Mouse (Mus musculus): ENCODE results near the gene Rbm48.

GRCm38 (mm10) chr5:3577939-3578338 lies 18.4 kb downstream of the Rbm48 start:
- no peak for TF ChIP-seq CTCF (IDR thresholded peaks at IDR 0.05; ENCODE audit: low read depth)
- no peak for TF ChIP-seq EP300 (IDR thresholded peaks at IDR 0.05; ENCODE audit: low read depth)

Data from liver, postnatal 0 days (tissue).